Mouse (Mus musculus): Measurements from ENCODE around the gene 1600012H06Rik. TPM values are rescaled to one million over a fixed set of nuclear protein-coding genes. Genes with fewer than 3 reads are reported as not detected.
"Not testable (repeated sequence)": the region's sequence is repeated elsewhere in the genome, so short reads cannot be mapped to it uniquely, and the experiment has no call there.

1600012H06Rik gene
- polyA plus RNA-seq, 1 experiment: 0.07 TPM

DNA sequence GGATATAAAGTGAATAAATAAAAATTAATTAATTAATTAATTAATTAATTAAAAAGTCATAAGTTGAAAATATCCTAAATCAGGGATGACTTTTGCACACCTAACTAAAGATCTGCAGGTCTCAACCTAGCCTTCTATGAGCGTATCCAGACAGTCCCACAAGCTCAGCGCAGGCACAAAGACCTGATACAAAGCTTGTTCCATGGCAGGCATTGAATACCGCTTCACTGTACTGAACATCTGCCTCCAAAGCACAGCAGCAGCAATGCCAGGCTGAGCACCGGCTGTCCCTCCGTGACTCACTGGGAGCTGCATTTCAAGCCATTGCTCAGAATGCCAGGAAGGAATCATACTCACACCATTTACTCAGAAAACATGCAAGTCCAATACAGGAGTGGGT, 32.2 kb upstream of the 1600012H06Rik start:
- H3K9me3 ChIP-seq (ENCODE audit: control insufficient read depth, low read length): no peaks in the 10 kb centered on the region
- H3K36me3 ChIP-seq (ENCODE audit: control insufficient read depth): no peaks in the 10 kb centered on the region
- TF ChIP-seq GATA1 (IDR thresholded peaks at IDR 0.05; ENCODE audit: low read length) (no peak), TAL1 (IDR thresholded peaks at IDR 0.05; ENCODE audit: low read length) (no peak)
- H3K27me3 ChIP-seq (ENCODE audit: control insufficient read depth): no peaks in the 10 kb centered on the region
- H3K4me1 ChIP-seq (ENCODE audit: control insufficient read depth): no peaks in the 10 kb centered on the region
- H3K4me3 ChIP-seq (replicated peaks): no peak overlapping the region

DNA sequence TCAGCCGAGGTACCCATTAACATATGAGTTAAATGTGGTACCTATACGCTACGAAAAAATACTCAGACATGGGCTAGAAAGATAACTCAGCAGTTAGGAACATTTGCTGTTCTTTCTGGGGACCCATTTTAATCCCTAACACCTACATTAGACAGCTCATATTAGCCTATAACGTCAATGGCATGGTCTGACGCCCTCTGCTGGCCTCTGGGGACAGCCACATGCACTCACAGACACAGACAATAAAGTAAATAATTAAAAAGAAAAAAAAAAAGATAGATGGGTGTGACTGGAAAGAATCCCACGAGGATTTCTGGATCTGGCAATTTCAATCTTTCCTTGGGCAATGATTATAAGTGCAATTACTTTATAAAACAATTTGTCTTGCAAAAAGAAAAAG, 30.6 kb upstream of the 1600012H06Rik start:
- no peak overlapping the region for H3K4me3 ChIP-seq (replicated peaks)
- no peaks in the 10 kb centered on the region for H3K27me3 ChIP-seq (ENCODE audit: control insufficient read depth)
- H3K36me3 ChIP-seq (ENCODE audit: control insufficient read depth): no peaks in the 10 kb centered on the region
- TF ChIP-seq TAL1 (IDR thresholded peaks at IDR 0.05; ENCODE audit: low read length) (no peak), GATA1 (IDR thresholded peaks at IDR 0.05; ENCODE audit: low read length) (no peak)
- H3K9me3 ChIP-seq (ENCODE audit: control insufficient read depth, low read length): no peaks in the 10 kb centered on the region
- H3K4me1 ChIP-seq (ENCODE audit: control insufficient read depth): no peaks in the 10 kb centered on the region

DNA sequence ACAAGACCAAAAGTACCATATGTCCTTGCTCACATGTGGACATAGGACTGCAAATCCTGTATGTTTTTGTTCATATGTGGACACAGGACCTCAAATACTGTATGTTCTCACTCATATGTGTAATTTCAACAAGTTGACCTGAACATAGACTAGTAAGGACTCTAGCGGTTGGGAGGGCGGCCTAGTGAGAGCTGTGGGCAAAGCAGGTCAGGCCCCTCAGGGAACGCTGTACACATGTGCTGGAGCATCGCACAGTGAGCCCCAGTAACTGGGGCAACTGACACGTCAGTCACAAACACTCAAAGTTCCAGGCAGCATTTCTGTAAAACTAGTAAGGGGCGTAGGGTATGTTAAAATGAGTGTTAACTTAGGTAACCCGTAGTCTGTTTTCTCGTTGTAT, 30.0 kb upstream of the 1600012H06Rik start:
- Histone ChIP-seq H3K4me3 (replicated peaks) (no peak overlapping the region), H3K9me3 (ENCODE audit: control insufficient read depth, low read length) (no peaks in the 10 kb centered on the region), H3K36me3 (ENCODE audit: control insufficient read depth) (no peaks in the 10 kb centered on the region), H3K27me3 (ENCODE audit: control insufficient read depth) (no peaks in the 10 kb centered on the region), H3K4me1 (ENCODE audit: control insufficient read depth) (no peaks in the 10 kb centered on the region)
- TF ChIP-seq TAL1 (IDR thresholded peaks at IDR 0.05; ENCODE audit: low read length) (no peak), GATA1 (IDR thresholded peaks at IDR 0.05; ENCODE audit: low read length) (no peak)

DNA sequence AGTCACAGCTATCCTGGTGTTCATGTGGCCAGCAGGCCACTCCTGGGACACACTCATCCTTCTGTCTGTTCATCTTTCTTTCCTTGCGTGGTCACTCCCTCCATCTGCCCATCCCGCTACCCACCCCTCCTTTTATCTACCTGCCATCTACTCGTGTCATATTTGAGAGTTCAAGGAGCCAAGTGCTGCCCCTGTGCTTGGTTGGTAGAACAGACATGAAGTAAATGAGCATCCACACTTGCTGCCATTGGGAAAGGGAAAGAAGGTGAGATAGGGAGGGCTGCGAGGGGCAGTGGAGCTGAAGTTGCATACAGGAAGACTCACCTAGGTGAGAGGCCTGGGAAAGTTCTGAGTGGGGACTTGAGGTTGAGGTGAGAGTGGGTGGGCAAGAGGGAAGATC, 28.6 kb upstream of the 1600012H06Rik start:
- Histone ChIP-seq H3K4me3 (replicated peaks) (no peak overlapping the region), H3K36me3 (ENCODE audit: control insufficient read depth) (no peaks in the 10 kb centered on the region), H3K9me3 (ENCODE audit: control insufficient read depth, low read length) (no peaks in the 10 kb centered on the region), H3K4me1 (ENCODE audit: control insufficient read depth) (no peaks in the 10 kb centered on the region), H3K27me3 (ENCODE audit: control insufficient read depth) (no peaks in the 10 kb centered on the region)
- TF ChIP-seq GATA1 (IDR thresholded peaks at IDR 0.05; ENCODE audit: low read length): no peak
- TF ChIP-seq TAL1 (IDR thresholded peaks at IDR 0.05; ENCODE audit: low read length): no peak

DNA sequence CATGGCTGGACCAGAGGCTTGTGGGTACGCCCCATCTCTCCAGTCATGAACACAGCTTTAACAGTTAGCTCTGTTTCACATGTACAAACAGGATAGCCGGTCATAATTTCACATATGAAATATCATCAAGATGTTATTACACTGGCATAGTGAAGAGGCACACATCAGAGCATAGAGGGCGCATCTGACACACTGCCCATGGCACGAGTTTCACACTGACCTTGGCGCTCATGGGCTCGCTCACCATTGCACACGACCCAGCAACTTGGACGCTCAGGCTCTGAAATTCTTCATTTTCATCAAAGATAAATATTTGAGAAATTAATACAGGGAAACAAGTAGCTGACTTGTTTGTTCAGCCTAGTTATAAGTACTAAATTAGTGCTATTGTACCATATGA, 25.1 kb upstream of the 1600012H06Rik start:
- H3K4me1 ChIP-seq (ENCODE audit: control insufficient read depth): no peaks in the 10 kb centered on the region
- H3K9me3 ChIP-seq (ENCODE audit: control insufficient read depth, low read length): no peaks in the 10 kb centered on the region
- no peak for TF ChIP-seq GATA1 (IDR thresholded peaks at IDR 0.05; ENCODE audit: low read length)
- no peak for TF ChIP-seq TAL1 (IDR thresholded peaks at IDR 0.05; ENCODE audit: low read length)
- H3K4me3 ChIP-seq (replicated peaks): no peak overlapping the region
- peaks cover 3% of the 10 kb centered on the region; the same call in 1 of the 2 replicates for H3K27me3 ChIP-seq (ENCODE audit: control insufficient read depth)
- no peaks in the 10 kb centered on the region for H3K36me3 ChIP-seq (ENCODE audit: control insufficient read depth)

DNA sequence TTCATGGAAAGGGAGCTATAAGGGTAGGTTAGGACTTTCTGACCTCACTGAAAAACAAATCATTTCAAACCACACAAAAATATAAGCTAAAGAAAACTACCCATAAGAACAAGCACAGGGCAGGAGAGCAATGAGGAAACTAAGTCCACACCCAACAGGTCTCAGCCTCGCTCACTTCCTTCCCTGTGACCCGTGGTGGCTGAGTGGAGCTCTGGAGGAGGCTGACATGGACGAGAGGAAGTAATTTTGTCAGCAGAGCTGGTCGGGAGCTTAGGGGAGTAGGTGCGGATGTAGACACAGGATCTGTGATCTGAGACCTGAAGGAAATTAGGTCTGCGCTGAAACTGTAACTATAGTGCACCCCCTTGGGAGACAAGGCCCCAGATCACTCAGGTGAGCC, 21.4 kb upstream of the 1600012H06Rik start:
- Histone ChIP-seq H3K27me3 (ENCODE audit: control insufficient read depth) (peaks cover 3% of the 10 kb centered on the region; the same call in 1 of the 2 replicates), H3K36me3 (ENCODE audit: control insufficient read depth) (no peaks in the 10 kb centered on the region), H3K4me3 (replicated peaks) (no peak overlapping the region), H3K4me1 (ENCODE audit: control insufficient read depth) (no peaks in the 10 kb centered on the region), H3K9me3 (ENCODE audit: control insufficient read depth, low read length) (no peaks in the 10 kb centered on the region)
- no peak for TF ChIP-seq GATA1 (IDR thresholded peaks at IDR 0.05; ENCODE audit: low read length)
- TF ChIP-seq TAL1 (IDR thresholded peaks at IDR 0.05; ENCODE audit: low read length): no peak

DNA sequence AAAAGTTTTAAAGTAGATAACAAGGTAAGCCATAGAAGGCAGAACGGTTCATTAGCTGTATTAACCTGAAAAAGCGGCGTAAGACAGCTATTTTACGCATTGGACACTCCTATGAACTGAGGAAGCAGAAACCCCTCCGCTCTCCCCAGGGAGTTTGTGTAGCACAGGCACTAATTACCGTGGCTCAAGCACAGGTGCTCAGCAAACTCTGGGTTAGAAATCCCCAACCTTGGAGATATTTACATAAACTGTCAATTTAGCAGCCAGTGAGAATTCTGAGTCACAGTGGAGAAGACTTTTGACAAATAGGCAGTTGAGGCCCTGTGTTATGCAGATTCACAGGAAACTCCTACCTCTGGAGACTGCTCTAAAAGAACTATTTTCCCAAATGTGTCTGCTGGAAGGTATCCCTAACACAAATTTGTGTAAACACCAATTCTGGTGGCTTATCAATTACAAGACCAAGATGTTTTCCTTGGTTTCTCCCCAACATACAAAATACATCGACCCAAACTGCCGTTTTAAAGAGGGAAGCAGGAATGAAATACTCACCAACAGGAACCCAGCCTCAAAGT, 15.3 kb upstream of the 1600012H06Rik start:
- H3K9me3 ChIP-seq (ENCODE audit: control insufficient read depth, low read length): no peaks in the 10 kb centered on the region
- H3K36me3 ChIP-seq (ENCODE audit: control insufficient read depth): no peaks in the 10 kb centered on the region
- TF ChIP-seq TAL1 (IDR thresholded peaks at IDR 0.05; ENCODE audit: low read length) (no peak), GATA1 (IDR thresholded peaks at IDR 0.05; ENCODE audit: low read length) (no peak)
- no peaks in the 10 kb centered on the region for H3K4me1 ChIP-seq (ENCODE audit: control insufficient read depth)
- H3K4me3 ChIP-seq (replicated peaks): no peak overlapping the region
- no peaks in the 10 kb centered on the region for H3K27me3 ChIP-seq (ENCODE audit: control insufficient read depth)

DNA sequence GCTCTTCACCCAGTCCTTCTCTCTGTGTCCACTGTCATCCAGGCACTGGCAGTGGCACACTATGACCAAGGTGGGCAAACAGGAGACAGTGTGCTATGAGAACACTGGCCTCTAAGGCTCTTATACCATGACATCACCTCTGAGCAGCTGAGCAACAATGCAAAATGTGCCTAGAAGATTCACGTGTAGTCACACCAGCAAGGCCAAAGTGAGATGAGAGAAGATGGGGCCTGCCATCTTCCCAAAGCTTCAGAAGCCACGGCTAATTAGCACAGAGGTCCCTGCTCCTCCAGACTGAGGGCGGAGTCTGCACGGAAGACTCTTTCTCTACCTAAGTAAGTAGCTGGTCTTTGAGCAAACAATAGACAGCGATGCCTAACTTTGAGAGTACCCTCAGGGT, 14.4 kb upstream of the 1600012H06Rik start:
- Histone ChIP-seq H3K27me3 (ENCODE audit: control insufficient read depth) (no peaks in the 10 kb centered on the region), H3K9me3 (ENCODE audit: control insufficient read depth, low read length) (no peaks in the 10 kb centered on the region), H3K36me3 (ENCODE audit: control insufficient read depth) (no peaks in the 10 kb centered on the region), H3K4me1 (ENCODE audit: control insufficient read depth) (no peaks in the 10 kb centered on the region), H3K4me3 (replicated peaks) (no peak overlapping the region)
- TF ChIP-seq GATA1 (IDR thresholded peaks at IDR 0.05; ENCODE audit: low read length) (no peak), TAL1 (IDR thresholded peaks at IDR 0.05; ENCODE audit: low read length) (no peak)

DNA sequence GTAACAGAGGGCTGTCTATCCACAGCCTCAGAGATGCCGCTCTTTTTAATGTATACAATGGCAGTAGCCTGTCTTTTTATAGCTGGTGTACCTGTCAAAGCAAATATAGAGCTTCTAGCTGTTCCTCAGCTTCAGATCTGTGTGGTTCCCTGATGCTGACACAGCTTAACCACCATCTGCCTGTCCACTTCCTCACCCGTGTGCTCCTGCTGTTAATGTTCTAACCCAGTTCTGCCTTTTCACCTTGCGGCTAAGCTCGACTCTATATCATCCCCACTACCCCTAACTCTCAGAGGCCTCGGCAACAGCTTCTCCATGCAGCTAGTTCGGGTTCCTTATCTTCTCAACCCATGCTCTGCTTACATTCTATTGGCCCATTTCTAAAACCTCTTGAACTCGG, 12.3 kb upstream of the 1600012H06Rik start:
- Histone ChIP-seq H3K9me3 (ENCODE audit: control insufficient read depth, low read length) (no peaks in the 10 kb centered on the region), H3K4me1 (ENCODE audit: control insufficient read depth) (no peaks in the 10 kb centered on the region), H3K27me3 (ENCODE audit: control insufficient read depth) (no peaks in the 10 kb centered on the region), H3K4me3 (replicated peaks) (no peak overlapping the region), H3K36me3 (ENCODE audit: control insufficient read depth) (no peaks in the 10 kb centered on the region)
- no peak for TF ChIP-seq TAL1 (IDR thresholded peaks at IDR 0.05; ENCODE audit: low read length)
- no peak for TF ChIP-seq GATA1 (IDR thresholded peaks at IDR 0.05; ENCODE audit: low read length)

DNA sequence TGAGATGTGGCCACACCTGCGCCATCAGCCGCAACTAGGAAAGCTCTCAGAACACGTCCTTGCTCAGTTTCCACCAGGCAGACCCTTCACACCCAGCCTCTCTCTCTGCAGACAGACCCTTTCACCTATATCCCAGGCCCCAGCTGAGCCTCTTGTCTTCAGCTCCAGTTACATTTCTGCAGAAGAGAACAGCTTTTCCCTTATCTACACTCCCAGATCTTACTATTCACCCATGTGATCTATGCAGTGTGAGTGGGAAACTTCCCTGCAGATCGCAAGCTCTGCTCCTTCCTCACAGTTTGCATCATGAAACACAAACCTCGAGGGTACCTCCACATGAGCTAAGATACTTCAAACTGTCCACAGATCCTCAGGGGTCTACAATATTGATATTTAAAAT, 11.5 kb upstream of the 1600012H06Rik start:
- Histone ChIP-seq H3K4me1 (ENCODE audit: control insufficient read depth) (no peaks in the 10 kb centered on the region), H3K4me3 (replicated peaks) (no peak overlapping the region), H3K27me3 (ENCODE audit: control insufficient read depth) (no peaks in the 10 kb centered on the region), H3K36me3 (ENCODE audit: control insufficient read depth) (no peaks in the 10 kb centered on the region), H3K9me3 (ENCODE audit: control insufficient read depth, low read length) (no peaks in the 10 kb centered on the region)
- TF ChIP-seq GATA1 (IDR thresholded peaks at IDR 0.05; ENCODE audit: low read length): peak; percentile 43
- no peak for TF ChIP-seq TAL1 (IDR thresholded peaks at IDR 0.05; ENCODE audit: low read length)

DNA sequence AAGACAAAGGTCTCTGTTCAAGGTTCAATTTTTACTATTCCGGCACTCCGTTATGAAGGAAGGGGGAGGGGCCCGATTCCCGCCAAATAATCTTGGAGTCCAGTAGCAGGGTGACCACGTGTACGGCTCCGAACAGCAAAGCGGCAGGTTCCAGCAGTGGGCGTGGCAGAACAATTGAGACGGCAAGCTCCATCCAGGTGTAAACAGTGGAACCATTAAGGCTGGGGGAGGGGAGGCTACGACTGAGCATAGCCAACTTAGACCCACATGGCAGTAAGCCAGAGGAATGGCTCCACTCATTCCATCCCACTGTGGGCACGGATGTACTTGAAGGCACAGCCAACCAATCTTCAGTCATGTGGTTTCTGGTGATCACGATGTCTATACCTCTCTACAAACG, 7.7 kb upstream of the 1600012H06Rik start:
- H3K27me3 ChIP-seq (ENCODE audit: control insufficient read depth); H3K36me3 ChIP-seq (ENCODE audit: control insufficient read depth); H3K9me3 ChIP-seq (ENCODE audit: control insufficient read depth, low read length); H3K4me1 ChIP-seq (ENCODE audit: control insufficient read depth); H3K4me3 ChIP-seq (replicated peaks): not testable (repeated sequence)

Measured in erythroblast, embryonic 14.5 days (primary cell).